Mouse (Mus musculus): ENCODE results near the gene Upk3bl.

Upk3bl gene

DNA sequence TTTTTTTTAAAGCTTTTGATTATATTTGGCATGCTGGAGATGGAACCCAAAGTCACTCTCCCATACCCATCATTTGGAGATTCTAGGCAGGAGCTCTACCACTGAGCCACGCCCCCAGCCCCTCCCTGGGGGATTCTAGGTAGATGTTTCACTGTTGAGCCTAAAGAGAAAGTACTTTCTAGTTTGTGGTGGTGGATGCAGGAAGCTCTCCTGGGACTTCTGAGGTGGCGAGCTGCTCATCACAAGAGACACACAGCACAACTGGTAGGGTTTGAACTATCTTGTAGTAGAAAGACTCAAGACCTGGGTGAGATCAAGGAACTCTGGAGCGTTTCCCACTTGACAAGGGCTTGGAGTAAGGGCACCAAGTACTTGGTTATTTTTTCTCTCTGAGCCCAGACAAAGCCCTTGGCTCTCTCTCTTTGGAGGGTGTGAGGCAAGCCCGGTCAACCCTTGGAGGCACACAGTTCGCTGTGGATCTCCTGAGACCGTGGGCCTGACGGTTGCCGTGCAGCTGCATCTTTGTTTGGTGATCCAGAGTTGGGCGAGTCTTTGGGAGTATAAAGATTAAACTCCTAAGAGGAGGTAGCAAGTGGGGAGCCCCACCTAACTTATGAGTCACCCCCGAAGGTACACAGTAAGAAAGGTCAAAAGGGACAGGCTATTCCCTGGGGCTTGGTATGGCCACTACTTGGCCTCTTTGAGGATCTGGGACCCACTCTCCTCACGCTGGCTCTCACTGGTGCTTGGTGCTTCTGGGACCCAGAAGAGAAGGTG lies at the start of gene Upk3bl:
Gene Upk3bl, plus strand, starts transcription at position 192 of the 777 bp plus-strand sequence.
- no peak for DNase-seq (ENCODE audit: low spot score in 2 of 2)

DNA sequence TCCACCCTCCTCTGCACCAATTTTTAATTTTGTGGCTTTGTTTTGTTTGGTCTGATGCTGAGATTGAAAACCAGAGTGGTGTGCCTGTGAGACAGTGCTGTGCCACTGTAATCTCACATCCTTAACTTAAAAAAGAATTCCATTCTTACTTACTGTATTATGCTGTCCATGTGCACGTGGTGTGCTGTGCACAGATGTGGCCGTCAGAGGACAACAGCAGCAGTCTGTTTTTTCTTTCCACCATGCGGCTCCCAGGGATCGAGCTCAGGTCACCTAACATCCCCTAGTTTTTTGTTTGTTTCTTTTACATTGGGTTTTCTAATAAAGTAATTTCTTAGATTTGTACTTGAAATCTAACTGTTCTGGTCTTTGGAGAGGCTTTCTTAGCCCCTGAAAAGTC lies 49.8 kb upstream of the Upk3bl start:
- DNase-seq (ENCODE audit: low spot score in 2 of 2) = no peak

DNA sequence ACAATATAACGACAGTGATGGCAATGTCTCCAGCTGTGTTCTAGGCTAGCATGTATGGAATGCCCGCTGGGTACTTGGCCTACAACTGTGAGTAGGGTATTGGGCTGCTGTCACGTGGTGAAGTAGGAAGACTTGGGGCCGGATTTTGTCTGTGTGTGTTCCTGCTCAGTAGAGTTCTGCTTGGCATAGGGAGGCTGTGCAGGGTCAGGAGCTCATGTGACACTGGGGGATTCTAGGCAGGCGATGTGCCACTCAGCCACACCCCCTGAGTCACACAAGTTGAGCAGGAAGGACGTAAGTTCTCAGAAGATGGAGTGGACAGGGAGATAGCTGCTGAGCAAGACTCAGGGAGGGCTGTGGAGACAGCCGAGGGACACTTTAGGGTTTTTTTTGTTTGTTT lies 46.5 kb upstream of the Upk3bl start:
- DNase-seq (ENCODE audit: low spot score in 2 of 2) = no peak

DNA sequence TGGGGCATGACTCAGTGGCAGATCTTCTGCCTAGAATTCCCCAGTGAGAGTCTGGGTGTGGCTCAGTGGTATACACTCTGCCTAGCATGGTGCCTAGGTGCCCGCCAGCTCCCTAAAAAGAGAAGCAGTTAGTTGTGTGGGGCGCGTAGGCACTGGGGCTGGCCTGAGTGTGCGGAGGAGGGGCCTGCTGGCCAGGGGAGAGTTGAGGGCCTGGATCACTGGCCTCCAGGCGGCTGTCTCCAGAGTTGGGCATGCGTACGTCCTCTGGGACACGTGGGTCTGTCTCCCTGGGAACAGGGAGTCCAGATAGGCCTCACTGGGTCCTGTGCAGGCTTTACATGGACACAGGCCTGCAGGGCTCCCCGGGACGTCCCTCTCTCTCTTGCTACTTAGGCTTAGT lies 39.4 kb upstream of the Upk3bl start:
- DNase-seq (ENCODE audit: low spot score in 2 of 2) = no peak

DNA sequence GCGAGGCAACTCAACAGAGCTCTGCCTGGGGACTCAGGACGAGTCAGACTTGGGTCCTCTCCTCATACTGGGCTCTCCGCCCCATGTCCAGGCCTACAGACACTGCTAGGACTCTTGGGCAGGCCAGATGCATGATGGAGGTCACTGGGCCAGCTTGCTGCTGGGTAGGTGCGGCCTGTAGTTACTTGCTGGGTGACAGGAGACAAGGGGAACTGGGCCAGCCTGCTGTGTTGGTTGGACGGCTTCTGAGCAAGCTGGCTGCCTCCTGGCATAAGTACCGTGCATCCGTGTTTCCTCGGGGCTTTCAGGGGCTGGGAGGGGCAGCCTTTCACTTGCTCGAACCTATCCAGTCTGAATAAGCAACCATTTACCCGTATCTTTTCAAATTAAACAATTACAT lies 38.7 kb upstream of the Upk3bl start:
- peak; percentile 66 to 77 for DNase-seq (ENCODE audit: low spot score in 2 of 2)

DNA sequence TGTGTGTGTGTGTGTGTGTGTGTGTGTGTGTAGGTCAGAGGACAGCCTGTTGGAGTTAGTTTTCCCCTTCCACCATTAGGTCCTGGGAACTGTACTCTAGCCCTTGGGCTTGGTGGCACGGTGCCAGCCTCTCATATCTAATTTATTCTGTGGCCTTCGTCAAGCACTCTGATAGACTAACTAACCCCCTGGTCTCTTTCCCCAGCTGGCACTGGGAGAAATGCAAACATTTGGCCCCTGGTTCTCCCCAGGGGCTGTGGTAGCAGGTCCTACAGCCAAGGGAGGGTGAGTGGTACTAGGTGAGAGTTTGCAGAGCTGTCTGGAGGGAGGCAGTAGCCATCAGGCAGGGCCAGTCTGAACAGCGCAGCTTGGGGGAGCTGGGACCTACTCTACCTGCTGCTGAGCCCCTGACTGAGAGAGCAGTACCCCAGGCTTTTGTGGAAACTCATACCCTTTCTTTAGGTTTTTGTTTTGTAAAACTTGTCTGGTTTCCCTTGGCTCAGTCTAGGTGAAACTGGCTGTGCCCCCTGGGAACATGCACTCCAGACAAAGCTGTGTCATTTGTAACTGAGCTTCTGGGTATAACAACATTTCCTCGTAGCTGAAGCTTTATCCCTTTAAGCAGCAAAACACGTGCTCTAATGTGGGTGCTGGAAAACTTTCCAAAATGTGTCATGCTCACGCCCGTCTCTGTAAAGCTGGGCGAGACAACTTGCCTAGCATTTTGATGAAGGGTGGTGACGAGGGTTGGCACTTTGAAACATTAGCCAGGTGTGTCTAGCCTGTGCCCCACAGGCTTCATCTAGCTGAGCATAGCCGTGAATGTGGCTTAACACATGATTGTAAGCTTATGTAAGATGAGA lies 38.0 kb upstream of the Upk3bl start:
- no peak for DNase-seq (ENCODE audit: low spot score in 2 of 2)

DNA sequence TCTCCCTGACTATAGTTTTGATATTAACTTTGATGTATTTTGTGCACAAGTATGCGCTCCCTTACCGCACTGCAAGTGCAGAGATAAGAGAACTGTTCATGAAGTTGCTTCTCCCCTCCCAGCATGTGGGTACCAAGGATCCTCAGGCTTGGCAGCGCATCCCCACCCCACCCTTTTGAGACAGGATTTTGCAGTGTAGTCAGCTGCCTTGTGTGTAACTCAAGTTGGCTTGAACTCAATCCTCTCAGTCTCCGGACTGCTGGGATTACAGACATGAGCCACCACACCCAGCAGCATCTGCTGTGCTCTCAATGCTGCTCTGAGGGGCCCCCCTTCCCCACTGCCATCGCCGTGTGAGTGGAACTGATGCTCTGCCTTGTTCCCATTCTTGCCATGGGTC lies 37.0 kb upstream of the Upk3bl start:
- no peak for DNase-seq (ENCODE audit: low spot score in 2 of 2)

DNA sequence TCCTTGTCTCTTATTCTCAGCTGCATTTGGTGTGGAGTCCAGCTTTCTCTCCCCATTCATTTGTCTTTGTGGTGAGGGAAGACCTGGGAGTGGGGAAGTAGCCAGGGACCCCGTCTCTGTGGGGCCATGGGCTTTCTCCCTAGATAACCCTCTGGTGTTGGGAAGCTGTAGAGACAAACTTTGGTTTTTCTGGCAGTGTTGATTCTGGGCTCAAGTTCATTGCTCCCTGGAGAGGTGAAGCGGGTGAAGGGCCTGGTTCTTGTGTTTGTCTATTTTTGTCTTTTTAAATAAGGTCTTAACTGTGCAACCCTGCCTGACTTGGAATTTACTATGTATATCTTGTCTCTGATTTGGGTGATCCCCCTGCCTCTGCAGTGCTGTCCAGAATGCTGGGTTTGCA lies 35.6 kb upstream of the Upk3bl start:
- DNase-seq (ENCODE audit: low spot score in 2 of 2) = no peak

DNA sequence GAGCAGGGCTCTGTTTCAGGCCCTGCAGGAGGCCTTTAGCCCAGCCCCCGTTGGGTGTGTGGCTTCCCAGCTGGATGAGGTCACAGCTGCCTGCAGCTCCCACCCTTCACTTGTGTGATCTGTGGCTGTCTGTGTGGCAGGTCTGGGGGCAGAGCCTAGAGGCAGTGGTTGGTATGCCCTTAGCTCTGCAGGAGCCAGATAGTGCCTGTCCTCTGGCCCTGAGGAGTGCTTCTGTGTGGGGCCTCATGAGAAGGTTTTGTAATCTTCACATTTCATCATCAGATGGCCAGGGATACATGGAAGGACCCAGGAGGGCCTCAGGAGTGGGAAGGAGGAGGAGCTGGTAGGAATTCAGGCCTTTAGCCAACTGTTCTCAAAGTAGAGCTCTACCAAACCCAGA lies 34.4 kb upstream of the Upk3bl start:
- DNase-seq (ENCODE audit: low spot score in 2 of 2) = no peak

DNA sequence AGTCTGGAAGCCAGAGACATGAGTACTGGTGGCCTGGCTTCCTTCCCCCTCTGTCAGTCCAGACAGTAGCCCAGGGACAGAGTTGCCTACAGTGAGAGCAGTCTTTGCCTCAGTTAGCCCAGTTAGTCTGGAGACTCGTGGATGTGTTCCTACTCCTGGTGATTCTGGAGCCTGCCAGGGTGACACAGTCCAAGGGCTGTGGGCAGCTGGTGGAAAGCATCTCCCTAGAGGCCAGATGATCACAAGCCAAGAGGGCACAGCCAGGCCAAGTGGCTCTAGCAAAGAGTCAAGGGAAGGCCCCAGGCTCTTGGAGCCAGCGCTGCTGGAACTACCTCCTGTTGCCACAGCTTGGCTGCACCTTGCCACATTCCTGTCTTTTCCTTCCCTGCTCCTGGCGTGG lies 28.6 kb upstream of the Upk3bl start:
- no peak for DNase-seq (ENCODE audit: low spot score in 2 of 2)

DNA sequence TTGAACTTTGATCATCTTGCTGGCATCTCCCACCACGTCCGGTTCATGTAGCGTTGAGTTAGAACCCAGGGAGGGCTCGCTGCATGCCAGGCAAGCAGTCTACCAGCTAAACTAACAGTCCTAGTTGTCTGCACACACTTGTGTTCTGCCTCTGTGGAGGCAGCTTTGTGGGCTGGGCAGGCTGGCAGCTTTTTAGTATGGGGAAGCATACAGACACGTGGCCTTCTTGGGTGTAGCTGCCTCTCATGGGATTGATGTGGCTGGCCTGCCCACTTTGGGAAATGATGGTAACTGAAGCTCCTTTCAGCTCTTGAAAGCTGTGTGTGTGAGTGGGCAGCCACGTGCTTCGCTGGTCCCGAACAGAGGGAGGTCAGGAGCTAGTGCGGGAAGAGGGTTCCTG lies 27.4 kb upstream of the Upk3bl start:
- DNase-seq (ENCODE audit: low spot score in 2 of 2) = no peak

DNA sequence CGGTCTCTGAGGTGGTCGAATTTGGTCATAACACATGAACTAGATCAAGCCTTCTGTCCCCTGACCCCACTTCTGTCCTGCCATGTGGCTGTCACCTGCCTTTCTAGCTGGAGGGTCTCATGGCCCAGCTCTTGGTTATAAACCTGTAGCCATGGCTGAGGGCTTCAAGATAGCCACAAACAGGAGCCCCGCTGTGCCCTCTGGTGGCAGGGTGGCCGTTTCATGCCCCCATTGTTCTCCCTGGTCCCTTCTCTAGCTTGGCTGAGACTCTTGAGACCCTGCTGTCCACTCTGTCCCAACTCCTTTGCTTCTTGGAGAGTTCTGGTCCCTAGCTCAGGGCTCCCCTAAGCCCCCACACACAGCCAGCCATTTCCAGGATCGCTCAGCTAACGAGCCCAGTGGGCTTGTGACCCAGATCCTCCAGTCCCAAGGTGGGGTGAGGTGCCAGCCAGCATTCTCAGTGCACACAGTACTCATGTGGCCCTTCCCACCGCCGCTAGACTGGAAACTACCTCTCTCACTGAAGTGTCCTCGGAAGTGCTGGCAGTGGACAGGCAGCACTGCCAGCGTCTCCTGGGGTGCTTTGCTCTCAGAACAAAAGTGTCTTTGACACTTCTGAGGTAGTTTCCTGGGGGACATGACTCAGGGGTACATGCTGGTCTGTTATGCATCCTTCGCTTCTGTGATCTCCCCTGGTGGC lies 26.5 kb upstream of the Upk3bl start:
- DNase-seq (ENCODE audit: low spot score in 2 of 2) = no peak

DNA sequence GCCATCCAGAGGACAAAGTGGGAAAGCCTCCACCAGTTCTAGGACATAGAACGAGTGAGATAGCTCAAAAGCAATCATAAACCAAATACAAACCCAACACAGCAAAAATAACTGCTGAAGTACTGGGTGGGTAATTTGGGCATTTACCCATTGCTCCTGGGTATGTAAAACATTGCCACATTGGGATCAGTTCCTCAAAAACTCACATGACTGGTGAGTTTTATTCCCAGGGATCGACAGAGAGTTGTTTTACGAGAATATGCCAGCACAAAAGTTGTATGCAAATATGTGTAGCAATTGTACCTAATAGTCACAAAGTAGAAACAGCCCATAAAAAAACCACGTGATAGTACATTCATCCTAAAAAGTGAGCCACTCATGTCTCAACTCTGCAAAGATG lies 19.4 kb upstream of the Upk3bl start:
- DNase-seq (ENCODE audit: low spot score in 2 of 2) = no peak

DNA sequence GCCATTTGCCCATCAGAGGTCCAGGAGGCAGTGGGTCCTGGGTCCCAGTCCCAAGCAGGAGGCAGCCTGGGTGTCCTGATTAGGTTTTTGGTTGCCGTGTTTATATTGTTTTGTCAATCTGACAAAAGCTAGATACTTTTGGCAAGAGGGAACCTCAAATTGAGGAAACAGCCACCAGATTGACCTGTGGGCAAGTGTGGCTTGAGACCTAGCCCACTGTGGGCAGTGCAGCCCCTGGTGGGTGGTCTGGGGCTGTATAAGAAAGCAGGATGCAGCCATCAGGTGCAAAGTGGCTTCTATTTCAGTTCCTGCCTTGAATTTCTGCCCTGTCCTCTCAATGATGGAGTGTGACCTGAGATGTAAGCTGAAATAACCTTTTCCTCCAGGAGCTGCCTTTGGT lies 19.0 kb upstream of the Upk3bl start:
- no peak for DNase-seq (ENCODE audit: low spot score in 2 of 2)

DNA sequence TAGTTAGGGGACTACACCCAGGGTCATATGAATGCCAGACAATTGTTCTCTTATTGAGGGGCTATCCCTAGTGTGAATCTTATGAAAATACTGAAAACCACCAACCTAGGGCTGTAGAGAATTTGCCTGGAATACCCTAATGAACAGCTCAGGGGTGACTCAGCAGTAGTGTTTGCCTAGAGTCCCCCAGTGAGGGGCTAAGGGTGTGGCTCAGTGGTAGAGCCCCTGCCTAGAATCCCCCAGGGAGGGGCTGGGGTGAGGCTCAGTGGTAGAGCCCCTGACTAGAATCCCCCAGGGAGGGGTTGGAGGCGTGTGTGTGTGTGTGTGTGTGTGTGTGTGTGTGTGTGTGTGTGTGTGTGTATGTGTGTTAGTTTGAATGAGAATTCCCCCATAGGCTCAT lies 17.6 kb upstream of the Upk3bl start:
- no peak for DNase-seq (ENCODE audit: low spot score in 2 of 2)

DNA sequence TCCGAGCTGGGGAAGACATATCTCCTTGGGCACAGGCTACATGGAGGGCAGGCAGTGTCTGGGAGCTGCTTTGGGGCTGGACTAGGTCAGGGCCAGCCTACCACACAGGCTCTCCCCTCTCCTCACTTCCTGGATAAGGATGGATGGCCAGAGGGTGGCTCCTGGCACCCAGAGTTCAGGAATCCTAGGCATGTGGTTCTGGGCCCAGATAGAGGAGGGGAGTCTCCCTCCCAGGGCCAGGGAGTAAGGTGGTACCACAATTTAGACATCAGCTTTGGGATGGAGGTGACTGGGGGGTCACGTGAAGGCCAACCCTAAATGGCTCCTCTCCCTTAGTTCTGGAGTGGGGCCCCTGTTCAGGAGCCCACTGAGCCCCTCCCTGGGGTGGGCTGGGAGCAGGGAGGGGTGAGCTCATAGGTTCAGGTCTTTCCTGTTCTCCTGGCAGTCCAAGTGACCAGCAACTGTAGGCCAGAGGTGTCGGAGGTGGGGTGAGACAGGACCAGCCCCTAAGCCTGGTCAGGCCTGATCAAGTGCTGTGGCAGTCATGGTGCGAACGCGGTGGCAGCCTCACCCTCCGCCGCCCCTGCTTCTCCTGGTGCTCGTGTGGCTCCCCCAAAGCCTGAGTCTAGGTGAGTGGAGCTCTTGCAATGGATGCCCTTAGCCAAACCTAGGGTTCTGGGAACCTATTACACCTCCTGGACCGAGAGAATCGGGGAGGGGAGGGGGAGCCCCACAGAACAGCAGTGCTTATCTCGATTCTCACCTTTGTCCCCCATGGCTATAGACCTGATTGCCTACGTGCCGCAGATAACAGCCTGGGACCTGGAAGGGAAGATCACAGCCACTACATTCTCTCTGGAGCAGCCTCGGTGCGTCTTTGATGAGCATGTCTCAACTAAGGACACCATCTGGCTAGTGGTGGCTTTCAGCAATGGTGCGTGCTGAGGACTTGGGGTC lies 15.8 kb upstream of the Upk3bl start, which contains the start of gene Upk3b:
Gene Upk3b, plus strand, starts transcription at position 239 of the 957 bp plus-strand sequence.
- peak; percentile 56 to 76 for DNase-seq (ENCODE audit: low spot score in 2 of 2)

DNA sequence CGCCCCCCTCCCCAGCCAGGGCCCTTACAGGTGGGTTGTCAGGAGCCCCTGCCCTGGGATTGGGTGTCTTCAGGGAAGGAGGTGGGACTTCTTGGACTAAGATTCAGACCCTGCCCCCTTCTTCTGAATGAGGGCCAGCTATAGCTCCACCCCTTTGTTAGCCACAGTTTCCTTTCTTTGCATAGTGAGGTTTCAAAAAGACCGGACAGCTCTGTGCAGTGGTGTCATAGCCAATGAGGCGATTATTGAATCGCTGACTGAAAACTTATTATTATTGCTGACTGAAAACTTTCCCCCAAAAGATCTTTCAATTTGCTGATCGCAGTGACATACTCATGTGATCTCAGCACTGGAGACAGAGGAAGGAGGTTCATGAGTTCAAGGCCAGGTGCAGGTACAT lies 14.1 kb upstream of the Upk3bl start:
- DNase-seq (ENCODE audit: low spot score in 2 of 2) = no peak

DNA sequence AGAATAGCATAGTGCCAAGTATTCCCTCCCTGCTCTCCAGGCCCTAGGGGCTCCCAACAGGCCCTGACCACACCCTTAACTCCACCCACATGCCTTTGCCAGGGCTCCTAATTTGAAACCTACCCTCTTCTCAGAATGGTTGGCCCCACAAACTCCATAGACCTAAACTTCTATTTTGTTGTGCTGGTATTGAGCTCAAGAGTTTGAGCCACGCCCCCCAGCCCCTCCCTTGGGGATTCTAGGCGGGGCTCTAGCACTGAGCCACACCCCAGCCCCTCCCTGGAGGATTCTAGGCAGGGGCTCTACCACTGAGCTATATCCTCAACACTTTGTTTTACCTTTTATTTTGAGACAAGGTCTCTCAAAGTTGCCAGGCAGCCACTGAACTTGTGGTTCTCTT lies 13.0 kb upstream of the Upk3bl start:
- no peak for DNase-seq (ENCODE audit: low spot score in 2 of 2)

DNA sequence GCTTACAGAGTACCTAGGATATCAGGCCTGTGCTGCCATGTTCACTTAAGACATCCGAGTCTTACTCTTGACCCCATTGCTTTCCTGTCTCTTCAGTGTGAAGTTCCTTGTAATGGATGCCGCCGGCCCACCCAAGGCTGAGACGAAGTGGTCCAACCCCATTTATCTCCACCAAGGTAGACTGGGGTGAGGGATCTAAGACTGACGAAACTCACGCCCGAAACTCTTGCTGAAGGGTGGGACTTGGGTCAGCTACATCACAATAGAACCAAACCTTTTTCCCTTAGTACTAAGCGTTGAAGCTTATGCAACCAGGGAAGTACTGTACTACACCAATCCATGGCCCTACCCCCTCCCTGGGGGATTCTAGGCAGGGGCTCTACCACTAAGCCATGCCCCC lies 12.6 kb upstream of the Upk3bl start:
- no peak for DNase-seq (ENCODE audit: low spot score in 2 of 2)

DNA sequence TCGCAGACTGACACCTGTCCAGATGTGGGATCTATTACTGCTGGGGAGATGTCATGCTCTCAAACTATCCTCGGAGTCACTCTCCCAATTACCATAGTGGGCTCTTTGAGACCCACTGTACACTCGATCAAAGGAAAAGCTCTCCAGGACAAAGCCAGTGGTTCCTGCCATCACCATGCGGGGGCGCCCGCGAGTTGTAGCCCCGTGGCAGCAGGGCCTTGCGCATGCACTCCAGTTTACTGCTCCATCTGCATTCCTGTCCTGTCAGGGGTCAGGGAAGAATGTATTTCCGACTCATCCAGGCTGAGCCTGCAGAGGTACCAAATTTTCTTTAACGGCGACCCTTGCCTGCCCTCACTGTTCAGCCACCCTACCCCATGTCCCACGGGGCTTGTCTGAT lies 9.4 kb upstream of the Upk3bl start:
- DNase-seq (ENCODE audit: low spot score in 2 of 2) = peak in 1 of 2 experiments; percentile 52

DNA sequence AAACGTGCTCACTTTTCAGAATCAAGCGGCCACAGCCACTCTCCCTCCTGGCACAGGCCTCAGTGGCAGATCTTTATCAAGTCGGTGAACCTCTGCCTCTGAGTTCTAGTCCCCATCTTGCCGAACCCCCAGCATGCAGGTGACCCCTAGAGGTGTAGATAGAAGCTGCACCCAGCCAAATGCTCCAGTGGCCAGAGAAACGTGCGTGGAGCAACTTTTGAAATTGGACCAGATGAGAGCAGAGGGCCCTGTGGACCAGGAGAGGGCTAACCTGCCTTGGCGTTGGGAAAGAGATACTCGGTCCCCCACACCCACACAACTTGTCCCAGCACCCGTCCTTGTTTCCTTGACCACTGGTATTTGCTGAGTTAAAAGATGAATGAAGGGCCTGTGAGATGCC lies 8.9 kb upstream of the Upk3bl start:
- peak in 1 of 2 experiments; percentile 26 for DNase-seq (ENCODE audit: low spot score in 2 of 2)

Data from urinary bladder, adult 18-20 months (tissue).